Mouse (Mus musculus): ENCODE data around the gene Dctn3. TPM values are rescaled to one million over a fixed set of nuclear protein-coding genes. Genes with fewer than 3 reads are reported as not detected.

The Dctn3 gene
- polyA plus RNA-seq, 1 experiment from 2014 or later: 123 TPM

GRCm38 (mm10) chr4:41726826-41727621 lies 4.1 kb upstream of the Dctn3 start:
- peaks cover 8% of the 10 kb centered on the region; the same call in 1 of the 2 replicates for H3K4me1 ChIP-seq (replicated peaks; ENCODE audit: control insufficient read depth, insufficient read depth, low read length)
- ATAC-seq (replicated peaks; ENCODE audit: low FRiP score, low TSS enrichment, low read depth) (no peak), DNase-seq (ENCODE audit: low spot score) (no peak)
- H3K4me2 ChIP-seq (ENCODE audit: low read length): no peak overlapping the region
- peaks cover 80% of the 10 kb centered on the region for H3K27me3 ChIP-seq (replicated peaks; ENCODE audit: control insufficient read depth, insufficient read depth, low read length)
- no peak overlapping the region for H3K9ac ChIP-seq (ENCODE audit: low read length)
- H3K27ac ChIP-seq (ENCODE audit: low read depth): no peak overlapping the region
- 20% methylated on average over 20 of the region's 20 CpGs for WGBS
- H3K36me3 ChIP-seq (ENCODE audit: control insufficient read depth, insufficient read depth, low read length): no peaks in the 10 kb centered on the region
- no peaks in the 10 kb centered on the region for H3K9me3 ChIP-seq (ENCODE audit: control insufficient read depth, low read length)
- H3K4me3 ChIP-seq (ENCODE audit: low read depth, low read length): no peak overlapping the region

GRCm38 (mm10) chr4:41716834-41717233 lies 6.1 kb downstream of the Dctn3 start:
- Histone ChIP-seq H3K27ac (ENCODE audit: low read depth) (no peak overlapping the region), H3K9ac (ENCODE audit: low read length) (no peak overlapping the region), H3K4me3 (ENCODE audit: low read depth, low read length) (no peak overlapping the region), H3K36me3 (ENCODE audit: control insufficient read depth, insufficient read depth, low read length) (peaks cover 45% of the 10 kb centered on the region), H3K4me2 (ENCODE audit: low read length) (no peak overlapping the region), H3K4me1 (replicated peaks; ENCODE audit: control insufficient read depth, insufficient read depth, low read length) (peaks cover 17% of the 10 kb centered on the region), H3K9me3 (ENCODE audit: control insufficient read depth, low read length) (no peaks in the 10 kb centered on the region), H3K27me3 (replicated peaks; ENCODE audit: control insufficient read depth, insufficient read depth, low read length) (no peaks in the 10 kb centered on the region)
- ATAC-seq (replicated peaks; ENCODE audit: low FRiP score, low TSS enrichment, low read depth) (no peak), DNase-seq (ENCODE audit: low spot score) (no peak)
- 68% methylated on average over 6 of the region's 6 CpGs for WGBS

GRCm38 (mm10) chr4:41715596-41715995 lies 7.4 kb downstream of the Dctn3 start:
- DNase-seq (ENCODE audit: low spot score) (no peak), ATAC-seq (replicated peaks; ENCODE audit: low FRiP score, low TSS enrichment, low read depth) (no peak)
- no peaks in the 10 kb centered on the region for H3K9me3 ChIP-seq (ENCODE audit: control insufficient read depth, low read length)
- peaks cover 19% of the 10 kb centered on the region for H3K4me1 ChIP-seq (replicated peaks; ENCODE audit: control insufficient read depth, insufficient read depth, low read length)
- H3K4me3 ChIP-seq (ENCODE audit: low read depth, low read length): no peak overlapping the region
- peaks cover 51% of the 10 kb centered on the region for H3K36me3 ChIP-seq (ENCODE audit: control insufficient read depth, insufficient read depth, low read length)
- H3K4me2 ChIP-seq (ENCODE audit: low read length): no peak overlapping the region
- H3K27ac ChIP-seq (ENCODE audit: low read depth): no peak overlapping the region
- H3K9ac ChIP-seq (ENCODE audit: low read length): no peak overlapping the region
- no peaks in the 10 kb centered on the region for H3K27me3 ChIP-seq (replicated peaks; ENCODE audit: control insufficient read depth, insufficient read depth, low read length)
- WGBS: 90% methylated on average over 5 of the region's 5 CpGs

GRCm38 (mm10) chr4:41715082-41715481 lies 7.9 kb downstream of the Dctn3 start:
- Histone ChIP-seq H3K4me3 (ENCODE audit: low read depth, low read length) (no peak overlapping the region), H3K27ac (ENCODE audit: low read depth) (no peak overlapping the region), H3K9me3 (ENCODE audit: control insufficient read depth, low read length) (no peaks in the 10 kb centered on the region), H3K9ac (ENCODE audit: low read length) (no peak overlapping the region), H3K36me3 (ENCODE audit: control insufficient read depth, insufficient read depth, low read length) (peaks cover 47% of the 10 kb centered on the region), H3K4me1 (replicated peaks; ENCODE audit: control insufficient read depth, insufficient read depth, low read length) (peaks cover 19% of the 10 kb centered on the region), H3K27me3 (replicated peaks; ENCODE audit: control insufficient read depth, insufficient read depth, low read length) (no peaks in the 10 kb centered on the region), H3K4me2 (ENCODE audit: low read length) (no peak overlapping the region)
- WGBS: 76% methylated on average over 8 of the region's 8 CpGs
- DNase-seq (ENCODE audit: low spot score) (no peak), ATAC-seq (replicated peaks; ENCODE audit: low FRiP score, low TSS enrichment, low read depth) (no peak)

GRCm38 (mm10) chr4:41714276-41714675 lies 8.7 kb downstream of the Dctn3 start:
- peak; percentile 74 for DNase-seq (ENCODE audit: low spot score)
- no peak for ATAC-seq (replicated peaks; ENCODE audit: low FRiP score, low TSS enrichment, low read depth)

GRCm38 (mm10) chr4:41713197-41714067 lies 9.5 kb downstream of the Dctn3 start, which contains the start of gene Rpp25l:
TSS of gene Rpp25l (minus strand) at chr4:41713534.
- Histone ChIP-seq H3K27me3 (replicated peaks; ENCODE audit: control insufficient read depth, insufficient read depth, low read length) (no peaks in the 10 kb centered on the region), H3K4me1 (replicated peaks; ENCODE audit: control insufficient read depth, insufficient read depth, low read length) (peaks cover 19% of the 10 kb centered on the region), H3K9me3 (ENCODE audit: control insufficient read depth, low read length) (no peaks in the 10 kb centered on the region), H3K4me3 (ENCODE audit: low read depth, low read length) (peak within 1 kb of the TSS; percentile 56), H3K27ac (ENCODE audit: low read depth) (peak within 1 kb of the TSS; percentile 55), H3K4me2 (ENCODE audit: low read length) (peak within 1 kb of the TSS; percentile 75), H3K36me3 (ENCODE audit: control insufficient read depth, insufficient read depth, low read length) (peaks cover 30% of the 10 kb centered on the region), H3K9ac (ENCODE audit: low read length) (peak within 1 kb of the TSS; percentile 74)
- DNase-seq (ENCODE audit: low spot score): peak; percentile 98
- WGBS: under 1% methylated on average over 61 of the region's 61 CpGs
- ATAC-seq (replicated peaks; ENCODE audit: low FRiP score, low TSS enrichment, low read depth): peak; percentile 81

More at GRCm38 (mm10) chr4:41714276-41714675, 8.7 kb downstream of the Dctn3 start:
- Histone ChIP-seq H3K9ac (ENCODE audit: low read length) (no peak overlapping the region), H3K4me3 (ENCODE audit: low read depth, low read length) (peak overlapping the region; percentile 56; the same call in 1 of the 2 replicates), H3K4me2 (ENCODE audit: low read length) (peak overlapping the region; percentile 75), H3K9me3 (ENCODE audit: control insufficient read depth, low read length) (no peaks in the 10 kb centered on the region), H3K27me3 (replicated peaks; ENCODE audit: control insufficient read depth, insufficient read depth, low read length) (no peaks in the 10 kb centered on the region), H3K4me1 (replicated peaks; ENCODE audit: control insufficient read depth, insufficient read depth, low read length) (peaks cover 19% of the 10 kb centered on the region), H3K27ac (ENCODE audit: low read depth) (no peak overlapping the region), H3K36me3 (ENCODE audit: control insufficient read depth, insufficient read depth, low read length) (peaks cover 39% of the 10 kb centered on the region)
- 18% methylated on average over 8 of the region's 8 CpGs for WGBS

GRCm38 (mm10) chr4:41712421-41713196 lies 10.4 kb downstream of the Dctn3 start:
- no peaks in the 10 kb centered on the region for H3K9me3 ChIP-seq (ENCODE audit: control insufficient read depth, low read length)
- H3K27ac ChIP-seq (ENCODE audit: low read depth): 0 out of 2 replicates have a peak overlapping the region, but pooled peaks have one; percentile 55
- H3K4me3 ChIP-seq (ENCODE audit: low read depth, low read length): peak overlapping the region; percentile 56
- H3K4me2 ChIP-seq (ENCODE audit: low read length): peak overlapping the region; percentile 75
- peak overlapping the region; percentile 74 for H3K9ac ChIP-seq (ENCODE audit: low read length)
- peaks cover 22% of the 10 kb centered on the region for H3K36me3 ChIP-seq (ENCODE audit: control insufficient read depth, insufficient read depth, low read length)
- peaks cover 19% of the 10 kb centered on the region for H3K4me1 ChIP-seq (replicated peaks; ENCODE audit: control insufficient read depth, insufficient read depth, low read length)
- no peaks in the 10 kb centered on the region for H3K27me3 ChIP-seq (replicated peaks; ENCODE audit: control insufficient read depth, insufficient read depth, low read length)
- ATAC-seq (replicated peaks; ENCODE audit: low FRiP score, low TSS enrichment, low read depth) (no peak; the same call in 1 of the 2 replicates), DNase-seq (ENCODE audit: low spot score) (no peak)
- WGBS: 42% methylated on average over 31 of the region's 31 CpGs
